Mouse (Mus musculus) MEL (cell line): ENCODE data around the gene Zbtb20. TPM values are rescaled to one million over a fixed set of nuclear protein-coding genes. Genes with fewer than 3 reads are reported as not detected.

ENCODE experiments used
- DNase-seq: peaks from one replicate; pipeline ENCODE4 v3.0.0; 2011; ENCODE audit warnings: low read depth, low spot score
- H3K27ac ChIP-seq: 2 replicates; pipeline ENCODE4 v1.5.1; 2012; ENCODE audit warnings: low read depth, mild to moderate bottlenecking, control low read depth, low read length, moderate library complexity; ENCODE audit not compliant: control insufficient read depth
- H3K27me3 ChIP-seq, 2 experiments: fragments of 150-350 bp in 1 of 2; sonication (generic) in 1 of 2; 2 replicates each; pipeline ENCODE4 v1.6.1; 2012; ENCODE audit warnings: low read length in 2 of 2, mild to moderate bottlenecking in 2 of 2, improper control_type of control experiment in 1 of 2, moderate library complexity in 1 of 2; ENCODE audit not compliant: insufficient read depth in 2 of 2, control insufficient read depth in 1 of 2
- H3K36me3 ChIP-seq, 2 experiments: 2 replicates each; pipeline ENCODE4 v1.6.1; 2012 to 2014; ENCODE audit warnings: low read length in 2 of 2, improper control_type of control experiment in 1 of 2, inconsistent platforms in 1 of 2, mild to moderate bottlenecking in 1 of 2; ENCODE audit not compliant: insufficient read depth in 2 of 2, control insufficient read depth in 1 of 2
- H3K4me1 ChIP-seq, 2 experiments: fragments of 150-350 bp in 1 of 2; sonication (generic) in 1 of 2; 2 replicates each; pipeline ENCODE4 v1.6.1; 2012; ENCODE audit warnings: low read length in 2 of 2, improper control_type of control experiment in 1 of 2, mild to moderate bottlenecking in 1 of 2; ENCODE audit not compliant: insufficient read depth in 2 of 2, control insufficient read depth in 1 of 2
- H3K4me3 ChIP-seq, 2 experiments: fragments of 150-350 bp in 1 of 2; sonication (generic) in 1 of 2; 2 replicates each; pipeline ENCODE4 v1.5.1; 2012; ENCODE audit warnings: low read depth in 2 of 2, low read length in 2 of 2, mild to moderate bottlenecking in 2 of 2, moderate library complexity in 2 of 2, control low read depth in 1 of 2, improper control_type of control experiment in 1 of 2; ENCODE audit not compliant: control insufficient read depth in 1 of 2, insufficient read depth in 1 of 2
- H3K79me2 ChIP-seq: 2 replicates; pipeline ENCODE4 v1.6.1; 2012; ENCODE audit warnings: mild to moderate bottlenecking, low read length, moderate library complexity; ENCODE audit not compliant: control insufficient read depth, poor library complexity, insufficient read depth
- H3K9ac ChIP-seq: 2 replicates; pipeline ENCODE4 v1.6.1; 2012; ENCODE audit warnings: low read depth, mild to moderate bottlenecking, control low read depth, low read length, moderate library complexity; ENCODE audit not compliant: control insufficient read depth, poor library complexity, severe bottlenecking
- H3K9me3 ChIP-seq: fragments of 150-350 bp; sonication (generic); replicated peaks from 2 replicates; pipeline ENCODE4 v1.6.1; 2012; ENCODE audit warnings: mild to moderate bottlenecking, low read length, improper control_type of control experiment, moderate library complexity; ENCODE audit not compliant: insufficient read depth
- CHD1 ChIP-seq: IDR thresholded peaks from 2 replicates; pipeline ENCODE4 v1.6.1; 2012; ENCODE audit warnings: low read depth, mild to moderate bottlenecking, inconsistent platforms, low read length, improper control_type of control experiment
- CHD2 ChIP-seq: IDR thresholded peaks from 2 replicates; pipeline ENCODE4 v1.6.1; 2011; ENCODE audit warnings: low read length, improper control_type of control experiment
- E2F4 ChIP-seq: IDR thresholded peaks from 2 replicates; pipeline ENCODE4 v1.6.1; 2011; ENCODE audit warnings: low read depth, low read length, improper control_type of control experiment, borderline replicate concordance
- EP300 ChIP-seq, 2 experiments: IDR thresholded peaks; 2 replicates each; pipeline ENCODE4 v1.6.1; 2011; ENCODE audit warnings: improper control_type of control experiment in 2 of 2, low read length in 2 of 2, low read depth in 1 of 2, mild to moderate bottlenecking in 1 of 2
- GATA1 ChIP-seq: IDR thresholded peaks from 2 replicates; pipeline ENCODE4 v1.6.1; 2011; ENCODE audit warnings: low read depth, low read length, improper control_type of control experiment
- JUND ChIP-seq: IDR thresholded peaks from 2 replicates; pipeline ENCODE4 v1.6.1; 2011; ENCODE audit warnings: low read depth, mild to moderate bottlenecking, improper control_type of control experiment, low read length
- KAT2A ChIP-seq: conservative IDR thresholded peaks from 2 replicates; pipeline ENCODE4 v1.6.1; 2012; ENCODE audit warnings: low read depth, low read length, improper control_type of control experiment, inconsistent platforms
- MAFK ChIP-seq: IDR thresholded peaks from 2 replicates; pipeline ENCODE4 v1.6.1; 2011; ENCODE audit warnings: low read depth, mild to moderate bottlenecking, low read length, improper control_type of control experiment, borderline replicate concordance
- MXI1 ChIP-seq: IDR thresholded peaks from 2 replicates; pipeline ENCODE4 v1.6.1; 2011; ENCODE audit warnings: mild to moderate bottlenecking, low read depth, low read length, improper control_type of control experiment
- MYB ChIP-seq: IDR thresholded peaks from 2 replicates; pipeline ENCODE4 v1.6.1; 2011; ENCODE audit warnings: mild to moderate bottlenecking, low read depth, low read length, improper control_type of control experiment
- MYC ChIP-seq: IDR thresholded peaks from 2 replicates; pipeline ENCODE4 v1.6.1; 2011; ENCODE audit warnings: low read depth, mild to moderate bottlenecking, low read length, improper control_type of control experiment, moderate library complexity
- NELFE ChIP-seq: IDR thresholded peaks from 2 replicates; pipeline ENCODE4 v1.6.1; 2011; ENCODE audit warnings: low read depth, low read length, improper control_type of control experiment
- NRF1 ChIP-seq: IDR thresholded peaks from 2 replicates; pipeline ENCODE4 v1.6.1; 2014; ENCODE audit warnings: low read depth, mild to moderate bottlenecking, inconsistent platforms, low read length, improper control_type of control experiment, moderate library complexity; ENCODE audit not compliant: poor library complexity, insufficient read depth, severe bottlenecking
- POLR2AphosphoS2 ChIP-seq: IDR thresholded peaks from 2 replicates; pipeline ENCODE4 v1.6.1; 2011; ENCODE audit warnings: low read length, improper control_type of control experiment
- POLR2AphosphoS5 ChIP-seq: IDR thresholded peaks from 2 replicates; pipeline ENCODE4 v1.6.1; 2012; ENCODE audit warnings: low read depth, borderline replicate concordance, mild to moderate bottlenecking, inconsistent platforms, low read length, moderate library complexity, mixed read lengths
- RAD21 ChIP-seq: IDR thresholded peaks from 2 replicates; pipeline ENCODE4 v1.6.1; 2011; ENCODE audit warnings: mild to moderate bottlenecking, low read depth, low read length, improper control_type of control experiment
- RCOR1 ChIP-seq: IDR thresholded peaks from 2 replicates; pipeline ENCODE4 v1.6.1; 2012; ENCODE audit warnings: low read depth, mild to moderate bottlenecking, inconsistent platforms, low read length, improper control_type of control experiment
- SIN3A ChIP-seq: IDR thresholded peaks from 2 replicates; pipeline ENCODE4 v1.6.1; 2012; ENCODE audit warnings: low read length, improper control_type of control experiment, inconsistent platforms
- SMC3 ChIP-seq: IDR thresholded peaks from 2 replicates; pipeline ENCODE4 v1.6.1; 2011; ENCODE audit warnings: low read depth, low read length, improper control_type of control experiment
- TCF12 ChIP-seq: IDR thresholded peaks from 2 replicates; pipeline ENCODE4 v1.6.1; 2014; ENCODE audit warnings: low read depth, mild to moderate bottlenecking, inconsistent platforms, low read length, improper control_type of control experiment, moderate library complexity
- ZMIZ1 ChIP-seq: IDR thresholded peaks from 2 replicates; pipeline ENCODE4 v1.6.1; 2012; ENCODE audit warnings: low read depth, mild to moderate bottlenecking, inconsistent platforms, low read length, improper control_type of control experiment, moderate library complexity
- polyA plus RNA-seq, 2 experiments: library from polyadenylated mRNA; stranded (reverse) in 1 of 2; unstranded in 1 of 2; fragments of >175 nt in 1 of 2; fragments of >200 nt in 1 of 2; gene quantifications; 2 replicates each; pipeline versions ENCODE4 v1.2.1 to v1.2.4; 2012; ENCODE audit warnings: low replicate concordance in 2 of 2, low read depth in 1 of 2; ENCODE audit not compliant: insufficient read length in 2 of 2, insufficient read depth in 1 of 2, missing spikeins in 1 of 2
- total RNA-seq: library from RNA; depleted of rRNA; stranded (reverse); fragments of 300-350 nt; gene quantifications from 2 replicates; pipeline ENCODE4 v1.2.3, GENCODE M21; 2012

Gene Zbtb20
- total and polyA plus RNA-seq, 3 experiments = 0.17 to 0.27 TPM; not detected in 1

DNA sequence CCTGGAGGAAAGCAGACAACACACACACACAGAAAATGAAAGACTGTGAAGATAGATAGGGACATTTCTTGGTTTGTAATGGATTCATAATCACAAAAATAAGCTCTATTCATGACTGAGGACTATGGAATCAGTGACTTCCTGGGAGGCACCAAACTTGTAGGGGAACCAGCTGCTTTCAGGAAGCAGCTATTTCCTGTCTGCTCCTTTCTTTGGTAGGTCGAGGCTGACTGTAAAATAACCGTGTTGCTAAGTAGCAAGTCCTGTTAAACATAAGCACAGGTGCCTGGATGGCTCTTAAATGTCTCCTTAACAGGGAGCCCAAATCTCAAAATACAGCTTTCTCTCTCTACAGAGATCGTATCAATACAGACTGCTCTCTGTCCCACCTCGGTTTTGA, 749.2 kb downstream of the Zbtb20 start:
- H3K27ac ChIP-seq = no peak overlapping the region
- no peak for TF ChIP-seq NRF1
- TF ChIP-seq KAT2A = no peak
- H3K27me3 ChIP-seq = no peaks in the 10 kb centered on the region
- no peak for DNase-seq
- H3K9ac ChIP-seq = no peak overlapping the region
- peaks cover 0 to 7% of the 10 kb centered on the region in 2 experiments; a peak in 2 of 4 replicates for H3K36me3 ChIP-seq
- peaks cover 0 to 9% of the 10 kb centered on the region in 2 experiments; a peak in 2 of 4 replicates for H3K4me1 ChIP-seq
- no peaks in the 10 kb centered on the region for H3K9me3 ChIP-seq
- no peak overlapping the region for H3K4me3 ChIP-seq
- no peaks in the 10 kb centered on the region for H3K79me2 ChIP-seq

- TF ChIP-seq E2F4 (no peak), RCOR1 (no peak), POLR2AphosphoS5 (no peak), CHD1 (no peak)
- no peak overlapping the region for H3K27ac ChIP-seq
- peaks cover 0 to 6% of the 10 kb centered on the region in 2 experiments; a peak in 2 of 4 replicates for H3K4me1 ChIP-seq
- no peaks in the 10 kb centered on the region for H3K27me3 ChIP-seq
- no peak for DNase-seq
- no peak overlapping the region for H3K4me3 ChIP-seq
- peaks cover 0 to 3% of the 10 kb centered on the region in 2 experiments; a peak in 2 of 4 replicates for H3K36me3 ChIP-seq
- H3K79me2 ChIP-seq = no peaks in the 10 kb centered on the region
- H3K9ac ChIP-seq = no peak overlapping the region
- no peaks in the 10 kb centered on the region for H3K9me3 ChIP-seq
These were observed 749.6 kb downstream of the Zbtb20 start for GRCm38 (mm10) chr16:43625289-43625688.

GRCm38 (mm10) chr16:43625956-43626355, 750.3 kb downstream of the Zbtb20 start:
- peaks cover 0 to 3% of the 10 kb centered on the region in 2 experiments; a peak in 1 of 4 replicates for H3K4me1 ChIP-seq
- no peaks in the 10 kb centered on the region for H3K36me3 ChIP-seq
- TF ChIP-seq RAD21 = no peak
- no peak for TF ChIP-seq SIN3A
- TF ChIP-seq TCF12 = no peak
- TF ChIP-seq MYC = no peak
- no peak for TF ChIP-seq EP300 (IDR thresholded peaks at IDR 0.05; ENCODE audit: low read depth in 1 of 2, low read length in 2 of 2)
- TF ChIP-seq JUND = no peak
- TF ChIP-seq KAT2A = no peak
- TF ChIP-seq MAFK = no peak
- no peak for TF ChIP-seq SMC3
- TF ChIP-seq E2F4 = no peak
- no peak for TF ChIP-seq GATA1
- TF ChIP-seq MYB = no peak
- no peak for TF ChIP-seq POLR2AphosphoS2
- TF ChIP-seq CHD2 = no peak
- no peak for TF ChIP-seq MXI1
- no peak for TF ChIP-seq POLR2AphosphoS5
- TF ChIP-seq ZMIZ1 = no peak
- TF ChIP-seq NELFE = no peak
- no peaks in the 10 kb centered on the region for H3K9me3 ChIP-seq
- H3K27me3 ChIP-seq = no peaks in the 10 kb centered on the region
- H3K27ac ChIP-seq = no peak overlapping the region
- H3K4me3 ChIP-seq = no peak overlapping the region
- no peaks in the 10 kb centered on the region for H3K79me2 ChIP-seq
- no peak overlapping the region for H3K9ac ChIP-seq
- no peak for DNase-seq
